Mouse (Mus musculus): ENCODE measurements around the gene Zfp280d. TPM values are rescaled to one million over a fixed set of nuclear protein-coding genes. Genes with fewer than 3 reads are reported as not detected.

The Zfp280d gene
- polyA plus RNA-seq, 1 experiment from 2014 or later: 53.0 TPM

GRCm38 (mm10) chr9:72279943-72280342, 5.3 kb downstream of the Zfp280d start:
- Histone ChIP-seq H3K36me3 (replicated peaks) (peaks cover 25% of the 10 kb centered on the region), H3K27me3 (replicated peaks; ENCODE audit: low read depth, poor library complexity, severe bottlenecking) (no peaks in the 10 kb centered on the region), H3K4me3 (no peak overlapping the region), H3K4me1 (peaks cover 13% of the 10 kb centered on the region), H3K27ac (replicated peaks) (no peak overlapping the region), H3K9me3 (peaks cover 2% of the 10 kb centered on the region; the same call in 1 of the 2 replicates)
- WGBS: 92% methylated on average over 4 of the region's 4 CpGs
- no peak for DNase-seq (ENCODE audit: low spot score)

GRCm38 (mm10) chr9:72287696-72288095, 13.0 kb downstream of the Zfp280d start:
- H3K36me3 ChIP-seq (replicated peaks): peaks cover 51% of the 10 kb centered on the region
- H3K27ac ChIP-seq (replicated peaks): no peak overlapping the region
- no peak for DNase-seq (ENCODE audit: low spot score)
- no peaks in the 10 kb centered on the region for H3K27me3 ChIP-seq (replicated peaks; ENCODE audit: low read depth, poor library complexity, severe bottlenecking)
- no peak overlapping the region for H3K4me3 ChIP-seq
- H3K4me1 ChIP-seq: no peaks in the 10 kb centered on the region
- WGBS: 89% methylated on average over 2 of the region's 2 CpGs
- H3K9me3 ChIP-seq: no peaks in the 10 kb centered on the region

GRCm38 (mm10) chr9:72288210-72288609, 13.6 kb downstream of the Zfp280d start:
- 86% methylated on average over 2 of the region's 2 CpGs for WGBS
- DNase-seq (ENCODE audit: low spot score): no peak
- no peaks in the 10 kb centered on the region for H3K27me3 ChIP-seq (replicated peaks; ENCODE audit: low read depth, poor library complexity, severe bottlenecking)
- no peak overlapping the region for H3K4me3 ChIP-seq
- no peaks in the 10 kb centered on the region for H3K4me1 ChIP-seq
- no peak overlapping the region for H3K27ac ChIP-seq (replicated peaks)
- peaks cover 51% of the 10 kb centered on the region for H3K36me3 ChIP-seq (replicated peaks)
- H3K9me3 ChIP-seq: no peaks in the 10 kb centered on the region

GRCm38 (mm10) chr9:72289094-72289493, 14.4 kb downstream of the Zfp280d start:
- Histone ChIP-seq H3K27ac (replicated peaks) (no peak overlapping the region), H3K27me3 (replicated peaks; ENCODE audit: low read depth, poor library complexity, severe bottlenecking) (no peaks in the 10 kb centered on the region), H3K4me3 (no peak overlapping the region), H3K36me3 (replicated peaks) (peaks cover 43% of the 10 kb centered on the region), H3K9me3 (no peaks in the 10 kb centered on the region), H3K4me1 (no peaks in the 10 kb centered on the region)
- no peak for DNase-seq (ENCODE audit: low spot score)
- 96% methylated on average over 1 of the region's 1 CpGs for WGBS

GRCm38 (mm10) chr9:72294076-72294475, 19.4 kb downstream of the Zfp280d start:
- Histone ChIP-seq H3K27me3 (replicated peaks; ENCODE audit: low read depth, poor library complexity, severe bottlenecking) (no peaks in the 10 kb centered on the region), H3K9me3 (no peaks in the 10 kb centered on the region), H3K36me3 (replicated peaks) (peaks cover 27% of the 10 kb centered on the region), H3K4me3 (no peak overlapping the region), H3K4me1 (no peaks in the 10 kb centered on the region), H3K27ac (replicated peaks) (no peak overlapping the region)
- no peak for DNase-seq (ENCODE audit: low spot score)

GRCm38 (mm10) chr9:72309765-72310164, 35.1 kb downstream of the Zfp280d start:
- Histone ChIP-seq H3K36me3 (replicated peaks) (peaks cover 74% of the 10 kb centered on the region), H3K27me3 (replicated peaks; ENCODE audit: low read depth, poor library complexity, severe bottlenecking) (no peaks in the 10 kb centered on the region), H3K4me3 (no peak overlapping the region), H3K9me3 (no peaks in the 10 kb centered on the region), H3K27ac (replicated peaks) (no peak overlapping the region), H3K4me1 (no peaks in the 10 kb centered on the region)
- no peak for DNase-seq (ENCODE audit: low spot score)
- 89% methylated on average over 2 of the region's 2 CpGs for WGBS

- H3K4me1 ChIP-seq: peaks cover 11% of the 10 kb centered on the region
- WGBS: 43% methylated on average over 2 of the region's 2 CpGs
- no peak overlapping the region for H3K4me3 ChIP-seq
- no peaks in the 10 kb centered on the region for H3K27me3 ChIP-seq (replicated peaks; ENCODE audit: low read depth, poor library complexity, severe bottlenecking)
- no peaks in the 10 kb centered on the region for H3K9me3 ChIP-seq
- no peak overlapping the region for H3K27ac ChIP-seq (replicated peaks)
- peaks cover 77% of the 10 kb centered on the region for H3K36me3 ChIP-seq (replicated peaks)
- DNase-seq (ENCODE audit: low spot score): no peak
These were observed 58.6 kb downstream of the Zfp280d start for GRCm38 (mm10) chr9:72333221-72333620.

- Histone ChIP-seq H3K36me3 (replicated peaks) (peaks cover 78% of the 10 kb centered on the region), H3K4me3 (no peak overlapping the region), H3K9me3 (no peaks in the 10 kb centered on the region), H3K27me3 (replicated peaks; ENCODE audit: low read depth, poor library complexity, severe bottlenecking) (no peaks in the 10 kb centered on the region), H3K4me1 (peaks cover 11% of the 10 kb centered on the region), H3K27ac (replicated peaks) (no peak overlapping the region)
- 92% methylated on average over 2 of the region's 2 CpGs for WGBS
- DNase-seq (ENCODE audit: low spot score): no peak
These were observed 61.4 kb downstream of the Zfp280d start for GRCm38 (mm10) chr9:72336069-72336468.

DNA sequence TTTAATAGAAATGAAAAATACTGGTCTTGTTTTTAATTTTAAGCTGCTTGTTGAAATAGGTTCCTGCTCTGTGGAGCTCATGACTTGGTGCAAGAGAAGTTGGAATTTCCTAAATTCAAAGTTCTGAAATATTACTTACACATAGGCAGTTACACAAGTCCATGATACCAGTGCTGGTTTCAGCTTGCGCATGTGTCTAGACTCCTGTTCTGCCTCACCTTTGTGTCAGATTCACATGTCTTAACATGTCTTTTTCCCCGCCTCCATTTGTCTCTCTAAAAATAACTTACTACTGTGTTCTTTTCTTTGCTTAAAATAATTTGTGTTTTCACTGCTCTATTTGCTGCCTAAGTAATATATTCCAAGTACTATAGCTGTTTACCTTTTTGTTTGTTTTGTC, 64.5 kb downstream of the Zfp280d start:
- 92% methylated on average over 2 of the region's 2 CpGs for WGBS
- H3K4me3 ChIP-seq: no peak overlapping the region
- no peaks in the 10 kb centered on the region for H3K9me3 ChIP-seq
- peaks cover 9% of the 10 kb centered on the region for H3K4me1 ChIP-seq
- no peak overlapping the region for H3K27ac ChIP-seq (replicated peaks)
- no peaks in the 10 kb centered on the region for H3K27me3 ChIP-seq (replicated peaks; ENCODE audit: low read depth, poor library complexity, severe bottlenecking)
- peaks cover 69% of the 10 kb centered on the region for H3K36me3 ChIP-seq (replicated peaks)
- DNase-seq (ENCODE audit: low spot score): no peak

DNA sequence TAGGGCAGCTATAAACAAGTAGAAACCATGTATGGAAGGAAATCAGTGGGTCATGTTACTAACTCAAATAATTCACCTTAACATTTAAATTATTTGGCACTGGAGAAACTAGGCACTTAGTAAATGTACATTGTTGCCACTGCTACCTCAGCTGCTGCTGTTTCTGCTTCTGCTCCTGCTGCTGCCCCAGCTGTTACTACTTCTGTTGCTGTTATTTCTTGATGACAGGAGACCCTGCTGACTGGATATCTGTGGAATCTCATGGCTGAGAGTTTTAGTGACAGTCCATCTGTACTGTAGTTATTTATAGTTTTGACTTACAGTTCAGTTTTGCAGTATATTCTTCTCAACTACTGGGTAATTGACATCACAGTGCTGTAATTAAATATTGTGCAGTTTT, 69.2 kb downstream of the Zfp280d start:
- Histone ChIP-seq H3K27me3 (replicated peaks; ENCODE audit: low read depth, poor library complexity, severe bottlenecking) (no peaks in the 10 kb centered on the region), H3K9me3 (no peaks in the 10 kb centered on the region), H3K36me3 (replicated peaks) (peaks cover 67% of the 10 kb centered on the region), H3K4me3 (no peak overlapping the region), H3K4me1 (peaks cover 15% of the 10 kb centered on the region), H3K27ac (replicated peaks) (no peak overlapping the region)
- DNase-seq (ENCODE audit: low spot score): no peak

DNA sequence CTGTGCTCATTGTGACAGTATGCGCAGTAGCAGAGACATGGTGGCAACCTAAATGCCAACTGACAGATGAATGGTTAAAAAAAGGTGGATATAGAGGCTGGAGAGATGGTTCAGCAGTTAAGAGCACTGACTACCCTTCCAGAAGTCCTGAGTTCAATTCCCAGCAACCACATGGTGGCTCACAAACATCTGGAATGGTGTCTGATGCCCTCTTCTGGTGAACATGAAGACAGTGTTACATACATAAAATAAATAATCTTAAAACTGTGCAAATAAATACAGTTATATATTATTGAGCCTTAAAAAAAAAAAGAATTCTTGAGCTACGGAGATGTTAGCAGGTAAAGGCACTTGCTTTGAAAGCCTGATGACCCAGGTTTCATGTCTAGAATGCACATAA, 97.7 kb downstream of the Zfp280d start:
- Histone ChIP-seq H3K4me1 (no peaks in the 10 kb centered on the region), H3K36me3 (replicated peaks) (peaks cover 5% of the 10 kb centered on the region), H3K4me3 (no peak overlapping the region), H3K9me3 (no peaks in the 10 kb centered on the region), H3K27me3 (replicated peaks; ENCODE audit: low read depth, poor library complexity, severe bottlenecking) (no peaks in the 10 kb centered on the region), H3K27ac (replicated peaks) (no peak overlapping the region)
- DNase-seq (ENCODE audit: low spot score): no peak
- WGBS: 90% methylated on average over 2 of the region's 2 CpGs

GRCm38 (mm10) chr9:72374074-72374473, 99.4 kb downstream of the Zfp280d start:
- 92% methylated on average over 3 of the region's 3 CpGs for WGBS

DNA sequence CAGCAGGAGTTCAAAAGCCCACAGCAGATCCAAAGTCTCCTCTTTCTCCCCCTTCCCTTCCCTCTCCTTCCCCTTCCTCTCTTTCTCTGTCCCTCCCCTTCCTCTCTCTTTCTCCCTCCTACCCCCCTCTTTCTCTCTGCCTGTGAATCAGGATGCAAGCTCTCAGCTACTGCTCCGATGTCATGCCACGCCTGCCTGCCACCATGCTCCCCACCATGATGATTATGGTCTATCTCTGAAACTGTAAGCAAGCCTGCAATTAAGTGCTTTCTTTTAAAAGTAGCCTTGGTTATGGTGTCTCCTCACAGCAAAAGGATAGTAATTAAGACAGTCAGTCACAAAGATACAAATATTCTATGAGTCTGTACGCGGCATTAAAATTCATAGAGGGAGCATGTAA, 100.3 kb downstream of the Zfp280d start:
- no peaks in the 10 kb centered on the region for H3K4me1 ChIP-seq
- no peak overlapping the region for H3K4me3 ChIP-seq
- WGBS: 73% methylated on average over 4 of the region's 4 CpGs
- H3K36me3 ChIP-seq (replicated peaks): no peaks in the 10 kb centered on the region
- no peak overlapping the region for H3K27ac ChIP-seq (replicated peaks)
- no peak for DNase-seq (ENCODE audit: low spot score)
- no peaks in the 10 kb centered on the region for H3K27me3 ChIP-seq (replicated peaks; ENCODE audit: low read depth, poor library complexity, severe bottlenecking)
- H3K9me3 ChIP-seq: no peaks in the 10 kb centered on the region

More at GRCm38 (mm10) chr9:72374074-72374473, 99.4 kb downstream of the Zfp280d start:
- Histone ChIP-seq H3K9me3 (no peaks in the 10 kb centered on the region), H3K27ac (replicated peaks) (no peak overlapping the region), H3K27me3 (replicated peaks; ENCODE audit: low read depth, poor library complexity, severe bottlenecking) (no peaks in the 10 kb centered on the region), H3K36me3 (replicated peaks) (no peaks in the 10 kb centered on the region), H3K4me1 (no peaks in the 10 kb centered on the region), H3K4me3 (no peak overlapping the region)
- no peak for DNase-seq (ENCODE audit: low spot score)

GRCm38 (mm10) chr9:72375639-72376038, 101.0 kb downstream of the Zfp280d start:
- Histone ChIP-seq H3K27ac (replicated peaks) (no peak overlapping the region), H3K9me3 (no peaks in the 10 kb centered on the region), H3K27me3 (replicated peaks; ENCODE audit: low read depth, poor library complexity, severe bottlenecking) (no peaks in the 10 kb centered on the region), H3K4me3 (no peak overlapping the region), H3K4me1 (no peaks in the 10 kb centered on the region), H3K36me3 (replicated peaks) (no peaks in the 10 kb centered on the region)
- WGBS: 79% methylated on average over 3 of the region's 3 CpGs
- DNase-seq (ENCODE audit: low spot score): no peak

Measured in embryonic facial prominence, embryonic 10.5 days (tissue).